In genomic region chr10:116996236-116996600, GRCm38 (mm10) we compare ENCODE assay signal across 8 mouse cellular contexts. TPM values are rescaled to one million over a fixed set of nuclear protein-coding genes. Genes with fewer than 3 reads are reported as not detected.
DNase-seq lines count a peak whose midpoint lies in the region; ATAC-seq and TF ChIP-seq lines count a peak whose summit lies in the region.

No protein-coding gene starts in this region.

- ATAC-seq in liver, embryonic 11.5 days (replicated peaks; ENCODE audit: low FRiP score): 0 out of 2 replicates have a peak, but pooled peaks have one; percentile 29
- ATAC-seq in stomach, embryonic 14.5 days (ENCODE audit: insufficient number of reproducible peaks, insufficient read depth, low FRiP score, low read depth): peak; percentile 74

- H3K4me1 ChIP-seq in cerebellum, adult 2 months (ENCODE audit: control insufficient read depth, insufficient read depth, low read length): no peaks in the 10 kb centered on the region
- H3K4me1 ChIP-seq in liver, embryonic 11.5 days (replicated peaks; ENCODE audit: control insufficient read depth, insufficient read depth, low read length): no peaks in the 10 kb centered on the region
- H3K4me1 ChIP-seq in stomach, embryonic 14.5 days (ENCODE audit: control insufficient read depth, insufficient read depth, low read length): no peaks in the 10 kb centered on the region
- H3K4me1 ChIP-seq in embryonic facial prominence, embryonic 10.5 days: peaks cover 15% of the 10 kb centered on the region

- TF ChIP-seq POLR2A in cerebellum, adult 2 months (IDR thresholded peaks at IDR 0.05; ENCODE audit: borderline replicate concordance, insufficient read depth, low read length): no peak

- intact Hi-C loops in heart, postnatal 10 days (cut with DNase I): no loop called here

- WGBS in cerebellum, adult 2 months: 50% methylated on average over 6 of the region's 6 CpGs
- 49% methylated on average over 6 of the region's 6 CpGs for WGBS in liver, embryonic 11.5 days
- WGBS in stomach, embryonic 14.5 days: 64% methylated on average over 6 of the region's 6 CpGs
- WGBS in embryonic facial prominence, embryonic 10.5 days: 65% methylated on average over 6 of the region's 6 CpGs

- no peaks in the 10 kb centered on the region for H3K27me3 ChIP-seq in cerebellum, adult 2 months (ENCODE audit: control insufficient read depth, insufficient read depth, low read length)
- H3K27me3 ChIP-seq in liver, embryonic 11.5 days (replicated peaks; ENCODE audit: control insufficient read depth, insufficient read depth, low read length): no peaks in the 10 kb centered on the region
- H3K27me3 ChIP-seq in stomach, embryonic 14.5 days (ENCODE audit: control insufficient read depth, insufficient read depth, low read length): no peaks in the 10 kb centered on the region
- no peaks in the 10 kb centered on the region for H3K27me3 ChIP-seq in embryonic facial prominence, embryonic 10.5 days (replicated peaks; ENCODE audit: low read depth, poor library complexity, severe bottlenecking)

- TF ChIP-seq CTCF in cerebellum, adult 2 months (IDR thresholded peaks at IDR 0.05; ENCODE audit: borderline replicate concordance, insufficient read depth, low read depth, low read length): no peak

- no peak overlapping the region for H3K9ac ChIP-seq in liver, embryonic 11.5 days (ENCODE audit: low read depth, low read length)
- no peak overlapping the region for H3K9ac ChIP-seq in stomach, embryonic 14.5 days (replicated peaks; ENCODE audit: low read depth, low read length)

- H3K27ac ChIP-seq in cerebellum, adult 2 months (ENCODE audit: insufficient read depth, low read length): no peak overlapping the region
- H3K27ac ChIP-seq in liver, embryonic 11.5 days (ENCODE audit: low read depth, low read length): no peak overlapping the region
- no peak overlapping the region for H3K27ac ChIP-seq in stomach, embryonic 14.5 days (ENCODE audit: low read length)
- no peak overlapping the region; the same call in 1 of the 2 replicates for H3K27ac ChIP-seq in embryonic facial prominence, embryonic 10.5 days (replicated peaks)

- no peaks in the 10 kb centered on the region for H3K9me3 ChIP-seq in liver, embryonic 11.5 days (ENCODE audit: control insufficient read depth, low read length)
- no peaks in the 10 kb centered on the region for H3K9me3 ChIP-seq in stomach, embryonic 14.5 days (ENCODE audit: control insufficient read depth, low read depth, low read length)
- no peaks in the 10 kb centered on the region for H3K9me3 ChIP-seq in embryonic facial prominence, embryonic 10.5 days

- no peak overlapping the region for H3K4me2 ChIP-seq in liver, embryonic 11.5 days
- no peak overlapping the region for H3K4me2 ChIP-seq in stomach, embryonic 14.5 days (replicated peaks; ENCODE audit: low read depth, low read length)

- DNase-seq in cerebellum, adult 2 months: peak; percentile 11 to 20
- no peak for DNase-seq in cerebellum, postnatal 36 days
- DNase-seq in heart, postnatal 10 days: peak; percentile 83 to 88
- peak; percentile 43 for DNase-seq in liver, embryonic 11.5 days (ENCODE audit: low spot score)
- no peak for DNase-seq in embryonic facial prominence, embryonic 10.5 days (ENCODE audit: low spot score)
- DNase-seq in cerebellum, adult 9-10 months: no peak
- DNase-seq in c-Kit-positive CD71-positive TER-119-positive erythroid progenitor cells, embryonic 14.5 days (ENCODE audit: low spot score): no peak

- no peak overlapping the region for H3K4me3 ChIP-seq in cerebellum, adult 2 months (replicated peaks; ENCODE audit: insufficient read depth, low read depth, low read length)
- no peak overlapping the region for H3K4me3 ChIP-seq in liver, embryonic 11.5 days (ENCODE audit: low read depth, low read length)
- H3K4me3 ChIP-seq in stomach, embryonic 14.5 days (ENCODE audit: low read depth, low read length): no peak overlapping the region
- H3K4me3 ChIP-seq in embryonic facial prominence, embryonic 10.5 days: no peak overlapping the region

- H3K36me3 ChIP-seq in liver, embryonic 11.5 days (ENCODE audit: control insufficient read depth, insufficient read depth, low read length): no peaks in the 10 kb centered on the region
- H3K36me3 ChIP-seq in stomach, embryonic 14.5 days (ENCODE audit: control insufficient read depth, insufficient read depth, low read length): no peaks in the 10 kb centered on the region
- no peaks in the 10 kb centered on the region for H3K36me3 ChIP-seq in embryonic facial prominence, embryonic 10.5 days (replicated peaks)

RNA-seq across cellular contexts. Expression of gene Best3, which starts 10.1 kb away (rescaled TPM):
- 0.16 and 0.21 TPM in 2 replicates for polyA plus RNA-seq in cerebellum, adult 2 months (2012; rRNA removed)
- total RNA-seq in heart, postnatal 10 days (2021): 1 to 10 TPM; 1.4 to 1.7 TPM
- polyA plus RNA-seq in liver, embryonic 11.5 days (2014; fragmentation: Nextera tagmentation; extraction: Ambion mirVana): 0.06 TPM in 1 of 2 replicates, not detected in the other
- not detected in 2 replicates for polyA plus RNA-seq in stomach, embryonic 14.5 days (2014; fragmentation: Nextera tagmentation; extraction: Ambion mirVana)
- 0.09 and 0.33 TPM in 2 replicates for polyA plus RNA-seq in embryonic facial prominence, embryonic 10.5 days (2016; fragmentation: Nextera tagmentation; extraction: Ambion mirVana)

RNA-seq across cellular contexts. Expression of gene Gm10271, which starts 23.8 kb away (rescaled TPM):
- polyA plus RNA-seq in cerebellum, adult 2 months (2012; rRNA removed): not detected in 2 replicates
- not detected for total RNA-seq in heart, postnatal 10 days (2021)
- polyA plus RNA-seq in liver, embryonic 11.5 days (2014; fragmentation: Nextera tagmentation; extraction: Ambion mirVana): not detected in 2 replicates
- polyA plus RNA-seq in stomach, embryonic 14.5 days (2014; fragmentation: Nextera tagmentation; extraction: Ambion mirVana): not detected in 2 replicates
- not detected in 2 replicates for polyA plus RNA-seq in embryonic facial prominence, embryonic 10.5 days (2016; fragmentation: Nextera tagmentation; extraction: Ambion mirVana)

RNA-seq across cellular contexts. Expression of gene Rab3ip, which starts 45.6 kb away (rescaled TPM):
- polyA plus RNA-seq in cerebellum, adult 2 months (2012; rRNA removed): 45.8 and 46.5 TPM in 2 replicates
- total RNA-seq in heart, postnatal 10 days (2021): 10 to 100 TPM; 76.8 to 81.6 TPM
- polyA plus RNA-seq in liver, embryonic 11.5 days (2014; fragmentation: Nextera tagmentation; extraction: Ambion mirVana): 16.2 and 17.1 TPM in 2 replicates
- 22.2 and 24.7 TPM in 2 replicates for polyA plus RNA-seq in stomach, embryonic 14.5 days (2014; fragmentation: Nextera tagmentation; extraction: Ambion mirVana)
- 36.5 and 37.3 TPM in 2 replicates for polyA plus RNA-seq in embryonic facial prominence, embryonic 10.5 days (2016; fragmentation: Nextera tagmentation; extraction: Ambion mirVana)

RNA-seq across cellular contexts. Expression of gene Lrrc10, which starts 48.9 kb away (rescaled TPM):
- polyA plus RNA-seq in cerebellum, adult 2 months (2012; rRNA removed): 0.16 TPM in 1 of 2 replicates, not detected in the other
- 100 to 1,000 TPM; 156 to 283 TPM for total RNA-seq in heart, postnatal 10 days (2021)
- polyA plus RNA-seq in liver, embryonic 11.5 days (2014; fragmentation: Nextera tagmentation; extraction: Ambion mirVana): 0.21 and 0.23 TPM in 2 replicates
- not detected in 2 replicates for polyA plus RNA-seq in stomach, embryonic 14.5 days (2014; fragmentation: Nextera tagmentation; extraction: Ambion mirVana)
- 0.14 TPM in 1 of 2 replicates, not detected in the other for polyA plus RNA-seq in embryonic facial prominence, embryonic 10.5 days (2016; fragmentation: Nextera tagmentation; extraction: Ambion mirVana)

Comparison
In these comparisons a context has a peak if more than half of its experiments do, and no peak if none do; other contexts are left out.
1. DNase-seq: peak in cerebellum, adult 2 months (2 of 2), heart, postnatal 10 days (2 of 2) and liver, embryonic 11.5 days (single experiment); none in cerebellum, postnatal 36 days (0 of 2), embryonic facial prominence, embryonic 10.5 days (single experiment), cerebellum, adult 9-10 months (single experiment) and c-Kit-positive CD71-positive TER-119-positive erythroid progenitor cells, embryonic 14.5 days (single experiment).